Mouse (Mus musculus) colon, adult 2 months (tissue): ENCODE results near the gene Alpk3. TPM values are rescaled to one million over a fixed set of nuclear protein-coding genes. Genes with fewer than 3 reads are reported as not detected.

Experiments used
- polyA plus RNA-seq: library from polyadenylated mRNA; depleted of rRNA; stranded (reverse); fragments of >200 nt; gene quantifications from 2 replicates; pipeline ENCODE4 v1.2.3, GENCODE M21; 2012; rRNA removed

The Alpk3 gene
- 0.05 TPM in 1 of 2 replicates, not detected in the other for polyA plus RNA-seq

GRCm38 (mm10) chr7:81057471-81057870 lies at the start of gene Alpk3:
TSS of gene Alpk3 (plus strand) at chr7:81057600.

GRCm38 (mm10) chr7:81114555-81114954 lies 57.2 kb downstream of the Alpk3 start, which contains the start of gene Slc28a1:
TSS of gene Slc28a1 (plus strand) at chr7:81114799.

Other genes with a start within 250 kb of the Alpk3 start
- 61.2 and 62.9 TPM in 2 replicates for gene Iqgap1, start 231.6 kb upstream of the Alpk3 start, polyA plus RNA-seq
- 4.5 and 5.2 TPM in 2 replicates for gene Zscan2, start 196.7 kb upstream of the Alpk3 start, polyA plus RNA-seq
- 11.9 and 15.4 TPM in 2 replicates for gene Wdr73, start 156.3 kb upstream of the Alpk3 start, polyA plus RNA-seq
- 2.0 and 2.3 TPM in 2 replicates for gene Nmb, start 152.5 kb upstream of the Alpk3 start, polyA plus RNA-seq
- gene Sec11a, start 109.8 kb upstream of the Alpk3 start, polyA plus RNA-seq = 34.2 and 34.5 TPM in 2 replicates
- gene Zfp592, start 63.9 kb upstream of the Alpk3 start, polyA plus RNA-seq = 19.1 and 19.6 TPM in 2 replicates
- gene Slc28a1, start 57.2 kb downstream of the Alpk3 start, polyA plus RNA-seq = 0.06 TPM in 1 of 2 replicates, not detected in the other
- 5.7 and 6.2 TPM in 2 replicates for gene Pde8a, start 156.0 kb downstream of the Alpk3 start, polyA plus RNA-seq